13 mouse cellular contexts compared by ENCODE assay signal in genomic region chr7:81001844-81002243, GRCm38 (mm10).
"Had no signal": no experiment of that assay in that cellular context is flagged by ENCODE, and none has a peak within 500 bp of the region (broad histone marks: within the 10 kb centered on the region; RNA-seq: fewer than 3 reads in every experiment).

No protein-coding gene starts in this region.

- H3K4me2 ChIP-seq: liver, embryonic 12.5 days; midbrain, embryonic 13.5 days; stomach, embryonic 15.5 days had no signal

- DNase-seq: kidney, postnatal 14 days; liver, postnatal 0 days; right cerebral cortex, postnatal 14 days; thymus, adult 2 months; thymus, postnatal 36 days had no signal

- H3K27me3 ChIP-seq: liver, embryonic 12.5 days; midbrain, embryonic 13.5 days; stomach, embryonic 15.5 days had no signal

- H3K9ac ChIP-seq: liver, embryonic 12.5 days; liver, postnatal 0 days; midbrain, embryonic 13.5 days; stomach, embryonic 15.5 days had no signal

- ATAC-seq: inflammation-experienced regulatory T-cells, adult 6 months; intestine, postnatal 0 days; liver, embryonic 12.5 days; liver, postnatal 0 days; midbrain, embryonic 13.5 days had no signal

- H3K4me3 ChIP-seq: left cerebral cortex, adult 2 months; limb, embryonic 10.5 days; liver, embryonic 12.5 days; midbrain, embryonic 13.5 days; myocyte; stomach, embryonic 15.5 days had no signal

- H3K4me1 ChIP-seq: limb, embryonic 10.5 days had no signal

- H3K9me3 ChIP-seq: limb, embryonic 10.5 days; liver, embryonic 12.5 days; midbrain, embryonic 13.5 days; stomach, embryonic 15.5 days had no signal

- H3K36me3 ChIP-seq: limb, embryonic 10.5 days; midbrain, embryonic 13.5 days had no signal

- H3K27ac ChIP-seq: left cerebral cortex, adult 2 months; limb, embryonic 10.5 days; liver, embryonic 12.5 days; midbrain, embryonic 13.5 days; stomach, embryonic 15.5 days had no signal
